Mouse (Mus musculus): ENCODE results near the gene Col4a2.

DNA sequence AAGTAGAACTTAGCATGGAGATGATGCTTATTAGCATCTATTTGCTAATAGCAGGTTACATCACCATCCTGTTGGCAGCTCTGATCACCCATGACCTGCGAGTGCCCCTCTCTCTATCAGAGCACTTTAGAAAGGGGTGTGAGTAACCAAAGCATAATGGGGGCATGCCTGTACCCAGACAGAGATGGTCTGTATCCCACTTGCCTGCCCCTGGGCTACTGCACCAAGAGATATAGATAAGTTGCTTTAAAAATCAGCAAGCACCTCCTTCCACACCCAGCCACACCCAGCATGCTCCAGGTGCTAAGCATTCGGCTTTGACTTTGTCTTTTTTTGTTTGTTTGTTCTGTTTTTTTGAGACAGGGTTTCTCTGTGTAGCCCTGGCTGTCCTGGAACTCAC, 163.3 kb downstream of the Col4a2 start:
- no peak for TF ChIP-seq CTCF (conservative IDR thresholded peaks at IDR 0.05; ENCODE audit: low read length)
- no peak for TF ChIP-seq POU5F1 (IDR thresholded peaks at IDR 0.05; ENCODE audit: borderline replicate concordance, low read length)
- TF ChIP-seq NANOG (IDR thresholded peaks at IDR 0.05; ENCODE audit: borderline replicate concordance, low read length), result no peak
